Mouse (Mus musculus): ENCODE data around the gene Gm5447. TPM values are rescaled to one million over a fixed set of nuclear protein-coding genes. Genes with fewer than 3 reads are reported as not detected.

Gene Gm5447
- total RNA-seq, 2 experiments from 2014 or later: not detected

DNA sequence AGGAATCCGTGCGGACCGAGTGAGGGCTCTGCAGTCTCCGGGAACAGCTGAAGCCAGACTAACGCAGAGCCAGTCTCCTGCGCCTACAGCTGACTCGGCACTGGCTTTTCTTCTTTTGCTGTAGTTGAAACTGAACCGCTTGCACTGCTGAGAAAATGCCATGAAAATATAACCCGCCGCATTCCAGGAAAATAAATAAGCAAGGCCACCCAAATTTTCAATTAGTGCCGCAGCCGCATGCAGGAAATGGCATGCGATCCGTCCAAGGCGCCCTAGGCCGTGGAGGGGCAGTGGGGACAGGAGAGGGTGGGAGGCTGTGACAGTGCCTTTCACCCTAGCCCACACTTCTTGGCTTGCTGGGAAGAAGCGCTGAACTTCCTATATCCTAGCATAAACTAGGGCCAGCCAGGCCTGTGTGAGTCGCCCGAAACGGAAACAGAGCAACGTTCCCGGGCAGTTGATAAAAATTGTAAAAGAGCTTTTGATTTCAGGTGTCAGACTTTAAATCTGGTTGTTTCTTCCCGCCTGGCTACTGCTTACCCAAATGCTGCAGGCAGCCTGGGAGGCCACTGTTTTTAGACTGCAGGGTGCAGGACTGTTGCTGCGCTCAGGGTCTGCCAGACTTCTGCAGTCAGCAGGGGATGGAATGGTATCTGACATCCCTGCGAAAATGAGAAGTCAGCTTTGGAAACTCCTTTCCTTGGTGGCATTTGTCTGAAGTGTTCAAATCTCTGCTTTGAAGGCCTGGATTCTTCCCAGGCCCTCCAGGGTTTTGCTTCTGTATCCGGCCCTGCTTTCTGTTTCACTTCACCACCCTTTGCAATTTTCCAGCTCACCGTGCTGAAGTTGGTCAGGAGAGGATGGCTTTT lies 11.8 kb downstream of the Gm5447 start:
- DNase-seq (ENCODE audit: low spot score in 2 of 2): peak; percentile 27 to 45

DNA sequence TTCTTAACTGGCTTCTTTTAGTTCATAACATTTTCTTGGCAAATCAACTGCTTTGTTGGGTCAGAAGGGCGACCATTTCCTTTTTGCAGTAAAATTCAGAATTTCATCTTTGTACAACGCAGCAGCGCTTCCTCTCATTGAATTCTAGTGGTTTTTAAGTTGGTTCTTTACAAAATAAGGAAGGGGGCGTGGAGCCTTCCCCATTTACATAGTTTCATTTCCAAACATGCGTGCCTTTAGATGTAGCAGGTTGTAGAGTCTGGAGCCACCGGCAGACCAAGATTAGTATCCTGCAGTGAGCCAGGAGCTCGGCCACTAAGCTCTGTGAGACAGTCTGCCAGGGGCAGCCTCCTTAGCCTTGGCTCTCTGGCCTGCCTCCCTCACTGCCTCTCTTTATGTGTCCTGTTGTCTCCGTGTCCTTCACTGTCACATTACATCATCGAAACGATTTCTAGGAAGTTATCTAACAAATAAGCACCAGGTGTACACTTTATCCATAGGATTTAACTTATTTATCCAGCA lies 13.0 kb downstream of the Gm5447 start:
- no peak for DNase-seq (ENCODE audit: low spot score in 2 of 2)

DNA sequence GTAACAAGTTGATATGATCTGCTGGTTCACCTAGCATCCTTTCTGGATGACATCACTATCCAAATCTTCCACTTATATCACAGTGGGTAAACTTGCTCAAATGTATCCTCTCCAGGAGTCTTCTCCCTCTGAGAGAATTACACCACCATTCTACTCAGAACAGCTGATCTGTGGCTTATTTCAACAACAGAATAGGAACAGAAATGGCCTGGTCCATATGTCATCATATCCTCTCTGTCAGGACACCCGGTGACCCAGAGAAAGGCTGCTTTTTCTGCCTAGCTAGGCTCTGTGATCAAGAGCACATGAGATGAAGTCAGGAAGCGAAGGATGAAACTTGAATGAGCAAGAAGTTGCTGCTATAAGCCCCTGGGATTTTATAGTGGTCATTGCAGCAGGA lies 13.7 kb downstream of the Gm5447 start:
- no peak for DNase-seq (ENCODE audit: low spot score in 2 of 2)

DNA sequence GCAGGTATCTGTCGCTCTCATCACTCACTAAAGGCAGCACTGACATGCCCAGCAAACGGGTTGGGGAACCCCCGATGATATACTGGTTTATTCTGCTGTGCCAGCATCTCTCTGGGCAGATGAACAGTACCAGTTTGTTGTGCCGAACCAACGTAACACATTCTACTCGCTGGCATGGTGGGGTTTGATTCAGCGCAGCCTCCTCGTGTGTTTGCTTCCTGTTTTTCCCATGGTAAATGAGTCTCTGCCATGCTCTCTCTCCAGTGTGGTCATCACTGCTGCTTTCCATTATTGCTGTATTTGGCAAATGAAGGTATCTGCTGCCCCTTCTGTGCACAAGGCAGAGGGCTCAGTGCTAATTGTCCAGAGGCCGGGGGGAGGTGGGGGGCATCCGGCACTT lies 15.7 kb downstream of the Gm5447 start:
- DNase-seq (ENCODE audit: low spot score in 2 of 2): no peak

DNA sequence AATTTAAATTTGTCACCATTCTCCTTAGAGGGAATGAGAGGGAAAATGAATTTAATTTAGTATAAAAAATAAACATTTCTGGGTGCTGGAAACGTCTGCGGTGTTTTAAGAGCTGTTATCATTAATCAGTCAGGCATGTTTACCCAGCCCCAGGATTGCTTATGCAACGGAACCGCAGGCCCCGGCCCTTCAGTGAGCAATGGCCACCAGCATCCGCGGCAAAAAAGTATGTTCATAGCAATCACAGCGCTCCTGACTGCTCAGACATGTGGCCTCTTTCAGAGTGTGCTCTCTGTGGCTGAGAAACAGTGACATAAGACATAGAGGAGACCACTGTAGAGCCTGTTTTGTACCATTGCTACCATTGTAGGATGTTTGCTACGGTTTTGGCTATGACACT lies 16.2 kb downstream of the Gm5447 start:
- no peak for DNase-seq (ENCODE audit: low spot score in 2 of 2)

DNA sequence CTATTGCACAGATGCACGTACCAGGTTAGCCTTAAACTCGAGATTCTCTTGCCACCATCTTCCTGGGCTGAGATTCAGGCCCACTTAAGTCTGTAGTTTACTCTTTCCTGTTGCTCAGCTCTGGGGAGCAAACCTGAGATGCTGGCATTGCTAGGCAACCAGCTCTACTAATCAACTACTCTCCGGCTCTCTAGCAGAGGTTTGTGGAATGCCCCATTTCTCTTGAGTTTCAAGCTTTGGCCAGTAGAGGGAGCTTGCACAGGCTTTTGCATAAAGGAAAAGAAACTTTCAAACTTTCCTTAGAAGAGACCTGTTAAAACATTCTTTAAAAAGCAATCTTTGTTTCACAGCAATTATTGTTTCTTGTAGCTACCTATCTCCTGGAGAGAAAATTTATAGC lies 19.8 kb downstream of the Gm5447 start:
- peak; percentile 60 to 77 for DNase-seq (ENCODE audit: low spot score in 2 of 2)

DNA sequence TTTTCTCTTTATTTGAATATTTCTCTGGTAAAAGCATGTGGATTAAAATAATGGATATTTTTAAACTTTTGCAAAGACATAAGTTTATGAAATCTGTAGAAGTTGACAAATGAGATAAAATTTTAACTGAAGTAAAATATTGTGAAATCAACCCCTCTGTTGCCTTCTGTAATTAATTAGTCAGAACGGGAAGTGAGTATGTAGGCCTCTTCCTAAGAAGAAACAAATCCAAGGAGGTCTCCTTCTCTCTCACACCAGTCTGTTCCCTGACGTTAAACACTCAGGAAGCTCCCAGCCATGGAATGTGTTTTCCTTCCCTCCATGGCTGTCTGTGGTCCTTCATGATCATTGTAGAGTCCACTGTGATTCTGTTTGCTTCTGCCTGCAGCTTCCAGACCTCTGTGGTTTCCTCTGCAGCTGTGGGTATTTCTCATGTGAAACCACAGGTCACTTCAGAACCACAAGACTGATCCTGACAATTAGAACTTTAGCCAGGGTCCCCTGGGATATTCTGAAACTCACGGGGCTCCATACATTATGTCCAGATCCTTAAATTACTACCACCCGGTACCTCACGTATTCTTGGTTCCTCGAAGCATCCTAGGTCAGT lies 20.4 kb downstream of the Gm5447 start:
- DNase-seq (ENCODE audit: low spot score in 2 of 2): no peak

DNA sequence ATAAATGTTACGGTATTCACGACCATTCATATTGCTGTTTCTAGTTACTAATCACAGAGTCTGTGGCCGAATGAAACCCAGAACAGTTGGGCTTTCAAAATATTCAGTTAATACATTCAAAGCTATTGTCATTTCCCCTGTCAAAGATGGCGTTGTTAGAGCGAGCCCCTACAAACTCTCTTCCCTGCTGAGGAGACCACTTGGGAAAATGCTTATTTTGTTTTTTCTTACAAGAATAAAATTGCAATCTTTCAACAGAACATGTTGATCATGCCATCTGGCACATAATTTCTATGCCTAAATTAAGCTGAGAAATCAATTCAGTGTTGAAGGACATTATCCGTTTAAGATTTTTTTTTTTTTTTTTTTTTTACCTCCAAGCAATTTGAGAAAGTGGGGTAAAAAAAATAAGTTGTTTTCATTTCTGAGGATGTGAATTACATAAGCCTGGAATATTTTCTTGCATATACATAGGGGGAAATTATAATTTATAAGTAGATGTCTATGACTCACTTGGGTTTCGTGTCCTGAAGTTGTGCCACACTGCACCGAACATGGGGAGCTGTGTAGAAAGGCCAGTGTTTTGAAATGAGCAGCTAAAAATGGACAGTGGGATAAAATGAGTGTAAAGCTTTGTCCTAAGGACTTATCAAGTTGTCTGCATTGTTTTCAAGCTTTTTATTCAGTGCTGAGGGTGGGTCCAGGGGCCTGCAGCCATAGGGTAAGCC lies 23.7 kb downstream of the Gm5447 start:
- no peak for DNase-seq (ENCODE audit: low spot score in 2 of 2)

DNA sequence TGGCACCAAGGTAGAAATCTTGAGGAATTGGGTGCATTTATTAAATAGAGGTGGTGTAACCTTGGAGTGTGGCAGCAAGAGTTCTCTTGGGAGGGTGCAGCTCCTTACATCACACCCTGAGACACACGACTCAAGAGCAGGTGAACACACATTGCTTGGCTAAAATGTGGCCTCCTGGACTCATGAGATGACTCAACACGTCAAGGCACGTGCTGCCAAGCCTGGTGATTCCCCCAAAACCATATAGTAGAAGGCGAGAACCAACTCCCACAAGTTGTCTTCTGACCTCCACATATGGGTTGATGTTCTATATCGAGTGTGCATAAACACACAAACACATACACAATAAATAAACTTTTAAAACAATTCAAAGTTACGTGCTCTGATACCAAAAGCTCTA lies 25.8 kb downstream of the Gm5447 start:
- no peak for DNase-seq (ENCODE audit: low spot score in 2 of 2)

DNA sequence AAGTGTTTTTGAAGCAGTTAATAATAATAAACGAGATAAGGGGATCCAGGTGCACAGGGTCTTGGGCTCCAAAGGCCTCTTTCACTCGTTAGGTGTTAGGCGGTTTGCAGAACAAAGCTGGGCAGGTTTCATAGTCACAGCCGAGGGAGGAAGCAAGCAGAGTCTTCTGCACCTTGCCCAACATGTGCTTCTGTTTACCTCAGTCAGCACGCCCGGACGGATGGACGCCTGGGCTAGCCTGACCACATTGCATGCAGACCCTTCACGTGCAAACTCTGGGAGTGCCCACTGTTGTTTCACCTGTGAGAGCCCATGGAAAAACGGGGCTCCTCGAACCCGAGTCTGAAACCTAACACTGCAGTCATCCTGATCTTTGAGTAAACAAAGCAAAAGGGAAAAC lies 30.5 kb downstream of the Gm5447 start:
- no peak for DNase-seq (ENCODE audit: low spot score in 2 of 2)

DNA sequence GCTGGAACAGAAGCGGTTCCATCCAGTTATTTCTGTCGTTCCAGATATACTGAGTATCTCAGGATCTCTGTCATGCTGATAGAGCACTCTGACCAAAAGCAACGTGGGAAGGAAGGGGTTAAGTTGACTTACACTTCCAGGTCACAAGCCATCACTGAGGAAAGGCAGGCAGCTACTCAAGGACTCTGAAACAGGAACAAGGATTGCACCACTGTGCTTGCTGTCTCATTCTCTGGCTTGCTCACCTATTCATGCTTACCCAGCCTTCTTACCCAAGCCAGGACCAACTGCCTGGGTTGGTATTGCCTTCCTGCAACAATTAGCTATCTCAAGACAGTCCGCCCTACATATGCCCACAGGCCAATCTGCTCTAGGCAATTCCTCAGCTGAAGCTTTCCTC lies 31.0 kb downstream of the Gm5447 start:
- no peak for DNase-seq (ENCODE audit: low spot score in 2 of 2)

DNA sequence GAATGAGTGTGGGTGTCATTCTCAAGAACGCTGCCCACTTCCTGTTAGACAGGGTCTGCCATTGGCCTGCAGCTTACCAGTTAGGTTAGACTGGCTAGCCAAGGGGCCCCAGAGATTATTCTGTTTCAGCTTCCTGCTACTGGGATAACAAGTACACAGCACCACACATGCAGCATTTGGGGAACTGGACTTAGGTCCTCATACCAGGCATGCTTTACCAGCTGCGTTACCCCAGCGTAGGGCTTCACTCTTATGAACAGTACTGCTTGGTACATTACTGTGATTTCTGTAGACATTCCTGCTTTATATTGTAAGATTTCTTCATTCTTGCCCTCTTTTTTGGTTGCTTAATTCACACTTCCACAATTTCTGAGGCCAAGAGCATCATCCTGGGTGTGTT lies 43.5 kb downstream of the Gm5447 start:
- no peak for DNase-seq (ENCODE audit: low spot score in 2 of 2)

DNA sequence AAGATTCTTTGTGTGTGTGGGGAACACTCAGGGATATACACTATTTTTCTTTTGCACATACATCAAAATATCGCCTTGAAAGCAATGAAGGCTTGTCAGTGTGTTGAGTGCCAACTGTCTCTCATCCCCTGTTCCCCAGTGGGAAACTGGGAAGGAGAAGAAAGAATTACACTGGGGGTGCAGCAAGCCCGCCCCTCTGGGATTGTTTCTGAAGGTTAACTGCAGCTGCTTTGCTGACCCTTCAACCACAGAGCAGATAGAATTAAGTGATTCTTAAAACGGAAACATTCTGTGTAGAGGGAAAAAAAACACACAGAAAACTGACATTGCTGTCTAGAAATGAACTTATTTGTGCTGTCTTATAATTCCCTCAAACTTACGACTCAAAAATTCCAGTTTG lies 47.5 kb downstream of the Gm5447 start:
- DNase-seq (ENCODE audit: low spot score in 2 of 2): no peak

DNA sequence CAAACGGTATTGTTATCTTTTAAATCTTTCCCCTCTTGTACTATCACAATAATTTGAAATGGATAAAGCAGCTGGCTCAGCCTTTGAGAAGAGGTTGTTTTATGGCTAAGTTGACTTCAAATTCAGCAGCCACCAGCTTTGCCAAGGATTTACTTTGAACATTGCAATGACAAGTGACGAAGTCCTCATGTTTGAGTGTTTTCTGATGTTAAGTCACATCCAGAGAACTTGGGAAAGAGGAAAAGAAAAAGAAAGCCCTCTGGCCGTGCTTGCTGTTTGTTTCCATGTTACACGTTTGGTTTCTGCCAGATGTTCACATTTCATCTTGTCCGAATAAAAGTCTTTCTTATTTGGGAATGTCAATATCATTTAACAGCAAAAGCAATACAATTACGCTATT lies 47.9 kb downstream of the Gm5447 start:
- no peak for DNase-seq (ENCODE audit: low spot score in 2 of 2)

DNA sequence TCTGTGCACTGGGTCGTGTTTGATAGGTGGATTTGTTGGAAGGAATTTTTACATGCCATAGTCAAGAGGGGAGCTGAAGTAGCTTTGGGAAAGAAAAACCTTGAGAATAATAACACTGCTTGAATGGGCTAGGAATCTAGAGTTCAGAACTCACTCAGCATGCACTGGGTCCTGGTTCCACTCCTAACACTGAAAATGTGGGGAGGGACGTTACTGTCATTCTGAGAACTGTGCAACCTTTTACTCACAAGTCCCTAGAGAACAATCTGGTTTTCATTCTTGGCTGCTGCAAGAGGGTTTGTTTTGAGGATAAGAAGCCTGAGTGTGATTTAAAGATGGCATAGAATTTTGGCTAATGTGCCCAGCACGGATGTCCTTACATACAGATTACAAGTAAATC lies 49.7 kb downstream of the Gm5447 start:
- no peak for DNase-seq (ENCODE audit: low spot score in 2 of 2)

Other genes starting within 250 kb of the Gm5447 start
- under 1 TPM; 0.26 TPM for gene Irf4, start 225.0 kb upstream of the Gm5447 start, total RNA-seq (2021)
- under 1 TPM; 0.47 to 0.72 TPM for gene Hus1b, start 26.4 kb upstream of the Gm5447 start, total RNA-seq (2021)
- 10 to 100 TPM; 42.6 to 44.8 TPM for gene Exoc2, start 111 bp upstream of the Gm5447 start, total RNA-seq (2021)